Mouse (Mus musculus): ENCODE results near the gene Ddit4.

DNA sequence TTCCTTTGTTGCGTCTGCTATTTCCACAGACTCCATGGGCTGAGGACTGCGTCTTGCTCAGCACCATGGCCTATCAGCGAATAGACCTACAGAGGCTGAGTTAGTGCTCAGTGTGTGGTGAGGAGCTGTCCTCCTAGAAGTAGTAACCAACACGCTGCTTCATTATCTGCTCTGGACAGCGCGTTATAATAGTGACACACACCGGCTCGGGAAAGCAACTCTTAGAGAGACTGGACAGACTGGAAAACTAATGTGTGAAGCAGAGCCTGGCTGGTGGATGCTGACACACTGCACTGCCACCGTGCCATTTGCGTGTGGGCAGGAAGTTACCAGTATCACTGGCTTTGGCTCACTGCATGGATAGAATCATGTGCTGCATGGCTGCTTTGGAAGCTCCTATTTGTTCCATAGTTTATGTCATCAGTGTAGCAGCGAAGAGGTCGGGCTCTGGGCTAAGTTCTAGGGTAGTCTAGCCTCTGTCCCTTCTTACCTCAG, 30.8 kb upstream of the Ddit4 start:
- TF ChIP-seq POLR2A (IDR thresholded peaks at IDR 0.05; ENCODE audit: low read depth, low read length) (no peak), CTCF (IDR thresholded peaks at IDR 0.05; ENCODE audit: extremely low read depth, insufficient read depth, insufficient read length, insufficient replicate concordance) (no peak)

Data from spleen, adult 2 months (tissue).